Mouse (Mus musculus): ENCODE measurements at regions not wholly inside any gene's neighbourhood (a gene's known extent, or its start where the extent isn't known, plus 50 kb on each side); places are given as distances from the start of the nearest gene placed in this dataset.

DNA sequence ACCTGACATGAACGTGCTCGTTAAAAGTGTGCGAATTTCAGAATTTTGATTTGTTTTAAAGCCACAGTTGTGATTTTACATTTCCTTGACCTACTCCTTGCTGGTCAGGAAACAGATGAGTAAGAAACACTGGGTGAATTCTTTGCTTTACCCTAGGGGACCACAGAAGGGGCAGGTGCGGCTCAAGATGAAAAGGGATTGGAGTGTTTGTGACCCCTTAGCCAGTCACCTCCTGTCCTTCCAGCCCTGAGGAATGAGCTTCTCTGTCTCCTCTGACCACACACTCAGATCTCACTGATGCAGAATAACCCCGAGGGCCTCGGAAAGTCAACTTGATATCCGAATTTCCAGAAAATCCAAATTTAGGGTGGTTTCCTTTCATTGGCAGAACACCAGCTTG, 103.0 kb downstream of the Efnb2 start:
- TF ChIP-seq EP300 (IDR thresholded peaks at IDR 0.05; ENCODE audit: low read depth) (no peak), CTCF (IDR thresholded peaks at IDR 0.05; ENCODE audit: low read depth) (no peak)

Data from liver, embryonic 14.5 days (tissue).